In the genomic region with DNA sequence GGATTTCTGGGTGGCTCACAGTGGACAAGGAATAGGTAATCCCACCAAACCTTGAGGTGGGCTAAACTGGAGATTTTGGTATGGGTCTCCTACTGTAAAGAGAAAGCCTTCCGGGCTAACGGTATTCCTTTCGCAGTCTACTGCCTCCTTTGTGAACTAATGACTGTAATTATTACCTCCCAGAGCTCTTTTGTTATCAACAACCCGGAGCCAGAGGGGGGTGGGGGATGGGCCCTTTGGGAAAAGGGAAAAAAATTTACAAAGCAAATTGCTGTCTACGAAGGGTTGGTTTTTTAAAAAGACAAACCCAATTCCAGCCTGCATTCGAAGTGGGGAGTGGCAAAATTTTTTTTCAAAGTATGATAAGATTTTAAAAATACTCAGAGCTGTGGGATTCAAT, we compare ENCODE assay signal across 17 mouse cellular contexts. TPM values are rescaled to one million over a fixed set of nuclear protein-coding genes. Genes with fewer than 3 reads are reported as not detected.
DNase-seq lines count a peak whose midpoint lies in the region; ATAC-seq and TF ChIP-seq lines count a peak whose summit lies in the region.
"Had no signal": no experiment of that assay in that cellular context is flagged by ENCODE, and none has a peak within 500 bp of the region (broad histone marks: within the 10 kb centered on the region; RNA-seq: fewer than 3 reads in every experiment).

No protein-coding gene starts in this region.

- TF ChIP-seq CTCF in hindbrain, postnatal 0 days (IDR thresholded peaks at IDR 0.05; ENCODE audit: low read depth): no peak

- H3K36me3 ChIP-seq in forebrain, embryonic 13.5 days (ENCODE audit: poor library complexity, severe bottlenecking): no peaks in the 10 kb centered on the region
- H3K36me3 ChIP-seq in hindbrain, postnatal 0 days (ENCODE audit: insufficient read depth, low read length): no peaks in the 10 kb centered on the region
- H3K36me3 ChIP-seq: embryonic facial prominence, embryonic 13.5 days; liver, embryonic 15.5 days had no signal

- ATAC-seq in forebrain, embryonic 13.5 days: peak; percentile 52
- no peak for ATAC-seq in hindbrain, postnatal 0 days
- ATAC-seq: inflammation-experienced regulatory T-cells, adult 6 months; Patski had no signal

- H3K27me3 ChIP-seq in forebrain, embryonic 13.5 days: peaks cover 55% of the 10 kb centered on the region
- H3K27me3 ChIP-seq in hindbrain, postnatal 0 days (ENCODE audit: insufficient read depth, low read length): peaks cover 23% of the 10 kb centered on the region

- under 1% methylated on average over 6 of the region's 6 CpGs for WGBS in forebrain, embryonic 13.5 days
- 4% methylated on average over 6 of the region's 6 CpGs for WGBS in hindbrain, postnatal 0 days

- H3K4me1 ChIP-seq in forebrain, embryonic 13.5 days: peaks cover 50% of the 10 kb centered on the region
- peaks cover 9% of the 10 kb centered on the region; the same call in 1 of the 2 replicates for H3K4me1 ChIP-seq in hindbrain, postnatal 0 days (ENCODE audit: insufficient read depth, low read length)
- H3K4me1 ChIP-seq: liver, embryonic 15.5 days had no signal

- H3K4me3 ChIP-seq in forebrain, embryonic 13.5 days: peak overlapping the region; percentile 8; the same call in 1 of the 2 replicates
- H3K4me3 ChIP-seq in hindbrain, postnatal 0 days (ENCODE audit: low read length): no peak overlapping the region
- H3K4me3 ChIP-seq: embryonic facial prominence, embryonic 13.5 days; liver, embryonic 15.5 days had no signal

- peak overlapping the region; percentile 80 for H3K4me2 ChIP-seq in forebrain, embryonic 13.5 days
- H3K4me2 ChIP-seq in hindbrain, postnatal 0 days (ENCODE audit: low read depth, low read length): peak overlapping the region; percentile 45
- H3K4me2 ChIP-seq: embryonic facial prominence, embryonic 13.5 days; heart, embryonic 11.5 days; liver, embryonic 15.5 days had no signal

- H3K9ac ChIP-seq in forebrain, embryonic 13.5 days: peak overlapping the region; percentile 55
- no peak overlapping the region for H3K9ac ChIP-seq in hindbrain, postnatal 0 days (replicated peaks; ENCODE audit: low read length)
- H3K9ac ChIP-seq: embryonic facial prominence, embryonic 13.5 days; liver, embryonic 15.5 days had no signal

- peak overlapping the region; percentile 97 for H3K27ac ChIP-seq in forebrain, embryonic 13.5 days
- H3K27ac ChIP-seq in hindbrain, postnatal 0 days: peak overlapping the region; percentile 60
- H3K27ac ChIP-seq: embryonic facial prominence, embryonic 13.5 days; liver, embryonic 15.5 days; macrophage; stomach, postnatal 0 days had no signal

- DNase-seq in right cerebral cortex, postnatal 10 days (ENCODE audit: low spot score in 2 of 2): peak; percentile 43 to 49
- DNase-seq in right cerebral cortex, adult 18-20 months: no peak
- peak; percentile 11 for DNase-seq in hindbrain, postnatal 0 days (ENCODE audit: low spot score)
- DNase-seq in retina, embryonic 14.5 days (ENCODE audit: low spot score): peak; percentile 84
- no peak for DNase-seq in natural killer cell, adult 2 months (ENCODE audit: low spot score in 2 of 2)
- DNase-seq in thymus, postnatal 25 days: no peak
- no peak for DNase-seq in urinary bladder, postnatal 25 days (ENCODE audit: low spot score)
- DNase-seq: adrenal gland, postnatal 14 days; cerebellum, adult 2 months had no signal

- peaks cover 1% of the 10 kb centered on the region; the same call in 1 of the 2 replicates for H3K9me3 ChIP-seq in forebrain, embryonic 13.5 days (replicated peaks)
- no peaks in the 10 kb centered on the region for H3K9me3 ChIP-seq in hindbrain, postnatal 0 days (ENCODE audit: low read length)
- H3K9me3 ChIP-seq: embryonic facial prominence, embryonic 13.5 days; liver, embryonic 15.5 days had no signal

RNA-seq across cellular contexts. Expression of a gene that starts 2.0 kb away (rescaled TPM):
- 86.1 and 90.4 TPM in 2 replicates for polyA plus RNA-seq in forebrain, embryonic 13.5 days (2015; fragmentation: Nextera tagmentation; extraction: Ambion mirVana)
- 34.9 and 40.0 TPM in 2 replicates for total RNA-seq in hindbrain, postnatal 0 days (2014; rRNA removed)
- 46.1 and 48.3 TPM in 2 replicates for polyA plus RNA-seq in hindbrain, postnatal 0 days (2015; fragmentation: Nextera tagmentation; extraction: Ambion mirVana)
- total RNA-seq: adrenal gland, postnatal 14 days had no signal
- polyA plus RNA-seq: macrophage, Patski had no signal

Comparison
In these comparisons a context has a peak if more than half of its experiments do, and no peak if none do; other contexts are left out.
1. DNase-seq: peak in right cerebral cortex, postnatal 10 days (2 of 2), hindbrain, postnatal 0 days (single experiment) and retina, embryonic 14.5 days (single experiment); none in right cerebral cortex, adult 18-20 months (single experiment), natural killer cell, adult 2 months (0 of 2), thymus, postnatal 25 days (single experiment) and urinary bladder, postnatal 25 days (single experiment).